Mouse (Mus musculus) lung, adult 2 months (tissue): ENCODE measurements at regions not wholly inside any gene's neighbourhood (a gene's known extent, or its start where the extent isn't known, plus 50 kb on each side); places are given as distances from the start of the nearest gene placed in this dataset.

Source experiments
- CTCF ChIP-seq: fragments of 200-500 bp; IDR thresholded peaks from 2 replicates; pipeline ENCODE4 v1.5.1; 2011; ENCODE audit warnings: mild to moderate bottlenecking, low read length, control low read depth; ENCODE audit not compliant: insufficient read depth
- POLR2A ChIP-seq: fragments of 200-500 bp; IDR thresholded peaks from 2 replicates; pipeline ENCODE4 v1.6.1; 2011; ENCODE audit warnings: low read depth, mild to moderate bottlenecking, control low read depth, low read length, borderline replicate concordance; ENCODE audit errors: extremely low read depth

DNA sequence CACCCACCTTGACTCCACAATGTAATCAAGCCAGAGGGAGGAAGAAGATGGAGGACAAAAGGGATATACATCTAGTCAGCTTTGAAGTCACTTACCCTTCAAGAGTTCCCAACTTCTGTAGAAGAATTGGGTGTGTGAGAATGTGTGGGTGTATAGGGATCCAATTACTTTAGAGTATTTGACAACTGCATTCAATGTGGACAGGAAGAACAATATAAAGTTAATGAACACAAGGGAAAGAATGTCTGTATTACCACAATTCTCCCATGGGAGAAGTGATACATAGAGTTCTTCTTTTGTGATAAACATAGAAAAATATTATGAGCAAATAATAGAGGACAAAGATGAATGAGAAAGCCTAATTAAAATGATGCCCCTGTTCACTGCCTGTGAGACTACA lies 2235.4 kb downstream of the 9330182O14Rik start:
- TF ChIP-seq CTCF, result no peak
- no peak for TF ChIP-seq POLR2A
